Mouse (Mus musculus) naive thymus-derived CD4-positive, alpha-beta T cell, adult 5 months (primary cell): ENCODE data around the gene Phyhipl. TPM values are rescaled to one million over a fixed set of nuclear protein-coding genes. Genes with fewer than 3 reads are reported as not detected.

Source experiments
- polyA plus RNA-seq: library from polyadenylated mRNA; unstranded; fragments of 100-300 nt; shearing (Covaris generic); gene quantifications from one replicate; pipeline ENCODE4 v1.2.1, GENCODE M21; 2017

Phyhipl gene
- polyA plus RNA-seq = not detected

DNA sequence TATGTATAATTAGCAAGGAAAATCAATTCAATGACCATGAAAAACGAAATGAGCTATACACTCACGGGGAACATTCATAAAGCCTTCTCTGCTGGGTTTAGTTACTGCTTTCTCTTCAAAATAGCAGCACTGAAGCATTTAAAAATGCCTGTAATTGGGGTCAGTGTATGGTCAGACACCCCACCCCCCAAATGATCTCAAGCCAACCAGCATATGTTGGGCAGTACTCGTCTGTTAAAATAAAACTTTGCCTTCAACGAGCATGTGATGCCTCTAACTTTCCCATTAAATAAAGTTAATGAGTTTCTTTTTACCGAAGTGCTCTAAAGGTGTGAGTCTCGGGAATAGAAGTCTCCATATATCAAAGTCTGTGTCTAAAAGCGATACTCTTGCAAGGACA is at the start of gene Phyhipl:
Gene Phyhipl, minus strand, starts transcription at position 138 of the 400 bp plus-strand sequence.

Other genes starting within 250 kb of the Phyhipl start
- gene Fam13c, start 215.5 kb downstream of the Phyhipl start, polyA plus RNA-seq = not detected